Mouse (Mus musculus): Measurements from ENCODE around the gene Ccdc175. TPM values are rescaled to one million over a fixed set of nuclear protein-coding genes. Genes with fewer than 3 reads are reported as not detected.
A peak's percentile ranks its signal among the peaks of the same experiment; 100 is the strongest.

Gene Ccdc175
- total RNA-seq, 2 experiments from 2014 or later: not detected

- DNase-seq: no peak
Measured at GRCm38 (mm10) chr12:72102776-72103175, 82.1 kb downstream of the Ccdc175 start.

GRCm38 (mm10) chr12:72096966-72097365 lies 87.9 kb downstream of the Ccdc175 start:
- no peak for DNase-seq

GRCm38 (mm10) chr12:72089802-72090201 lies 95.0 kb downstream of the Ccdc175 start:
- no peak for DNase-seq

- no peak for DNase-seq
Measured at GRCm38 (mm10) chr12:72086166-72086825, 98.5 kb downstream of the Ccdc175 start.

- peak; percentile 100 for DNase-seq
Measured at GRCm38 (mm10) chr12:72085329-72086165, 99.3 kb downstream of the Ccdc175 start, which contains the start of the genes L3hypdh and Jkamp. Gene L3hypdh (minus strand): TSS chr12:72085439. Gene Jkamp (plus strand): TSS chr12:72085589.

GRCm38 (mm10) chr12:72085024-72085328 lies 99.9 kb downstream of the Ccdc175 start:
- no peak for DNase-seq

- DNase-seq: peak; percentile 64 to 80
Measured at GRCm38 (mm10) chr12:72084261-72085023, 100.4 kb downstream of the Ccdc175 start.

GRCm38 (mm10) chr12:72083265-72083664 lies 101.6 kb downstream of the Ccdc175 start:
- DNase-seq: no peak

GRCm38 (mm10) chr12:72082370-72082769 lies 102.5 kb downstream of the Ccdc175 start:
- peak; percentile 61 to 66 for DNase-seq

GRCm38 (mm10) chr12:72081961-72082360 lies 102.9 kb downstream of the Ccdc175 start:
- no peak for DNase-seq

- peak in 1 of 2 experiments; percentile 29 for DNase-seq
Measured at GRCm38 (mm10) chr12:72078248-72078647, 106.6 kb downstream of the Ccdc175 start.

- DNase-seq: peak; percentile 90 to 92
Measured at GRCm38 (mm10) chr12:72070327-72071269, 114.2 kb downstream of the Ccdc175 start, which contains the start of gene Gpr135. Gene Gpr135 (minus strand): TSS chr12:72071125.

- DNase-seq: no peak
Measured at GRCm38 (mm10) chr12:72069626-72070326, 115.1 kb downstream of the Ccdc175 start.

GRCm38 (mm10) chr12:72057780-72058179 lies 127.0 kb downstream of the Ccdc175 start:
- no peak for DNase-seq

GRCm38 (mm10) chr12:72053851-72054250 lies 131.0 kb downstream of the Ccdc175 start:
- DNase-seq: no peak

GRCm38 (mm10) chr12:72053303-72053702 lies 131.5 kb downstream of the Ccdc175 start:
- peak in 1 of 2 experiments; percentile 15 for DNase-seq

GRCm38 (mm10) chr12:72052571-72052970 lies 132.3 kb downstream of the Ccdc175 start:
- DNase-seq: no peak
